Mouse (Mus musculus) embryonic facial prominence, embryonic 15.5 days (tissue): Measurements from ENCODE around the gene Prl2a1. TPM values are rescaled to one million over a fixed set of nuclear protein-coding genes. Genes with fewer than 3 reads are reported as not detected.
"Not testable (repeated sequence)": the region's sequence is repeated elsewhere in the genome, so short reads cannot be mapped to it uniquely, and the experiment has no call there.

Experiments used
- ATAC-seq: fragments of 200-750 bp; cut with Nextera tagmentation; 2 replicates; pipeline ENCODE4 v1.8.0; 2017; ENCODE audit warnings: low read depth, moderate TSS enrichment; ENCODE audit not compliant: insufficient number of reproducible peaks, low FRiP score, low TSS enrichment
- H3K27ac ChIP-seq: fragments of 300-500 bp; sonication (generic); replicated peaks from 2 replicates; pipeline ENCODE4 v1.5.1; 2015; ENCODE audit warnings: mild to moderate bottlenecking, inconsistent platforms
- H3K27me3 ChIP-seq: fragments of 300-500 bp; sonication (generic); 2 replicates; pipeline ENCODE4 v1.6.1; 2015; ENCODE audit warnings: inconsistent platforms
- H3K36me3 ChIP-seq: fragments of 300-500 bp; sonication (generic); 2 replicates; pipeline ENCODE4 v1.6.1; 2015; ENCODE audit warnings: mild to moderate bottlenecking, inconsistent platforms
- H3K4me1 ChIP-seq: fragments of 300-500 bp; sonication (generic); 2 replicates; pipeline ENCODE4 v1.6.1; 2015; ENCODE audit warnings: inconsistent platforms
- H3K4me2 ChIP-seq: fragments of 300-500 bp; sonication (generic); replicated peaks from 2 replicates; pipeline ENCODE4 v1.6.1; 2015; ENCODE audit warnings: mild to moderate bottlenecking, inconsistent platforms
- H3K4me3 ChIP-seq: fragments of 300-500 bp; sonication (generic); replicated peaks from 2 replicates; pipeline ENCODE4 v1.5.1; 2015; ENCODE audit warnings: mild to moderate bottlenecking, inconsistent platforms
- H3K9ac ChIP-seq: fragments of 300-500 bp; sonication (generic); 2 replicates; pipeline ENCODE4 v1.6.1; 2015; ENCODE audit warnings: inconsistent platforms
- H3K9me3 ChIP-seq: fragments of 300-500 bp; sonication (generic); replicated peaks from 2 replicates; pipeline ENCODE4 v1.6.1; 2016; ENCODE audit warnings: inconsistent platforms
- WGBS: fragments of 180-500 bp; shearing (Covaris S2); methylation state at CpG from one replicate; pipeline ENCODE4 v1.1.7; 2015; 5-methylcytosine and 5-hydroxymethylcytosine counted together
- polyA plus RNA-seq: library from polyadenylated mRNA; unstranded; fragments of >200 nt; fragmentation: Nextera tagmentation; extraction: Ambion mirVana; gene quantifications from 2 replicates; pipeline ENCODE4 v1.2.1, GENCODE M21; 2015

The Prl2a1 gene
- polyA plus RNA-seq = not detected in 2 replicates

GRCm38 (mm10) chr13:27801354-27801753 is at the start of gene Prl2a1:
Prl2a1 (plus strand) TSS chr13:27801654.
- WGBS = 61% methylated on average over 1 of the region's 1 CpGs
- Histone ChIP-seq H3K9me3 (no peaks in the 10 kb centered on the region), H3K9ac (no peak within 1 kb of the TSS), H3K4me2 (no peak within 1 kb of the TSS), H3K27ac (no peak within 1 kb of the TSS), H3K27me3 (no peaks in the 10 kb centered on the region), H3K4me3 (no peak within 1 kb of the TSS), H3K36me3 (no peaks in the 10 kb centered on the region), H3K4me1 (no peaks in the 10 kb centered on the region)
- ATAC-seq = no peak

- not testable (repeated sequence) for H3K27ac ChIP-seq, H3K36me3 ChIP-seq, H3K4me1 ChIP-seq, H3K9me3 ChIP-seq, H3K4me2 ChIP-seq, H3K4me3 ChIP-seq, H3K27me3 ChIP-seq, ATAC-seq, H3K9ac ChIP-seq
- WGBS = 89% methylated on average over 3 of the region's 3 CpGs
Measured at GRCm38 (mm10) chr13:27780704-27781103, 20.8 kb upstream of the Prl2a1 start, which contains the start of gene Prl7c1. Prl7c1 (minus strand) TSS chr13:27780804.

DNA sequence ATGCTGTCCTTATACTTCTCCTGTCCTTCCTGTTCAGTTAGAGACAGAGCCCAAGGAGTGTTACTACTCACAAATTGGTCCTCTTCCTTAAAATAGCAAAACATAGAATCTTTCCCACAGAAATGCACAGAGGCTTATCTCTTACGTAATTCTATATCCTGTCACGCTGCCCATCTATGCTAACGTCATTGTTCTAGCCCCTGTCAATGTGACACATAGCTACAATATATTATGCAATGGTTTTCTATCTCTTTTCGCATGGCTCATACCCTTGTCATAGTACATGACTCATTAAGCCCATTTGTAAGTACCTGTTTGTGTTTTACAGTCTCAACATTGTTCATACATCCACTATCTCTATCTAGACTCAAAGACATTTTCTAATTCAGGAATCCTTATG is 2.2 kb upstream of the Prl2a1 start:
- Histone ChIP-seq H3K36me3 (no peaks in the 10 kb centered on the region), H3K9me3 (no peaks in the 10 kb centered on the region), H3K9ac (no peak overlapping the region), H3K27me3 (no peaks in the 10 kb centered on the region), H3K4me2 (no peak overlapping the region), H3K4me1 (no peaks in the 10 kb centered on the region), H3K27ac (no peak overlapping the region), H3K4me3 (no peak overlapping the region)
- no peak for ATAC-seq
- WGBS = 86% methylated on average over 4 of the region's 4 CpGs

GRCm38 (mm10) chr13:27802765-27803164 is 1.3 kb downstream of the Prl2a1 start:
- H3K4me3 ChIP-seq = no peak overlapping the region
- no peak for ATAC-seq
- no peak overlapping the region for H3K4me2 ChIP-seq
- H3K9me3 ChIP-seq = no peaks in the 10 kb centered on the region
- H3K27ac ChIP-seq = no peak overlapping the region
- WGBS = 69% methylated on average over 1 of the region's 1 CpGs
- H3K9ac ChIP-seq = no peak overlapping the region
- H3K36me3 ChIP-seq = no peaks in the 10 kb centered on the region
- H3K27me3 ChIP-seq = no peaks in the 10 kb centered on the region
- H3K4me1 ChIP-seq = no peaks in the 10 kb centered on the region

DNA sequence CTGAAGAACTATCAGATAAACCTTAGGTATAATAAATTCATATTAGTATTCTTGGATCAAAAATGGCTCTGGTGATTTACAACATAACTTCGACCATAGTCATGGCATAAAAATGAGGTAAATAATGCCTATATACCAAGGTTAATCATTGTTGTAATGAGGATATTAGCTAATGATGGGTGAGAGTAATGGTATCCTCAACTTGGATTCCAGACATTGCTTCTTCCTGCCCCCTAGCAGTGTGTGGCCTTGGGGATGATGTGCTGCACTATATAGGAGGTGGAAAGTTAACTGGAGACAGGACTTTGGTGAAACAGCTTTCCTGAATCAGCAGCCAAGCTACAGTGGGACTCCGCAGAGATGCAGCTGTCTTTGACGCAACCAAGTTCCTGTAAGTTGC is 47.6 kb downstream of the Prl2a1 start, which contains the start of gene Prl2c1:
TSS of gene Prl2c1 (plus strand) at position 301 of the 400 bp plus-strand sequence.
- no peaks in the 10 kb centered on the region for H3K4me1 ChIP-seq
- no peaks in the 10 kb centered on the region for H3K9me3 ChIP-seq
- ATAC-seq = no peak
- 92% methylated on average over 3 of the region's 3 CpGs for WGBS
- H3K9ac ChIP-seq = no peak within 1 kb of the TSS
- H3K27ac ChIP-seq = no peak within 1 kb of the TSS
- no peak within 1 kb of the TSS for H3K4me2 ChIP-seq
- no peak within 1 kb of the TSS for H3K4me3 ChIP-seq
- H3K27me3 ChIP-seq = no peaks in the 10 kb centered on the region
- H3K36me3 ChIP-seq = no peaks in the 10 kb centered on the region

Other genes with a start within 250 kb of the Prl2a1 start
- not detected in 2 replicates for gene Prl8a9, start 237.0 kb upstream of the Prl2a1 start, polyA plus RNA-seq
- not detected in 2 replicates for gene Prl8a1, start 219.5 kb upstream of the Prl2a1 start, polyA plus RNA-seq
- gene Prl7b1, start 191.1 kb upstream of the Prl2a1 start, polyA plus RNA-seq = not detected in 2 replicates
- gene Prl7a1, start 159.2 kb upstream of the Prl2a1 start, polyA plus RNA-seq = not detected in 2 replicates
- not detected in 2 replicates for gene Prl7a2, start 133.6 kb upstream of the Prl2a1 start, polyA plus RNA-seq
- gene Prl7d1, start 84.9 kb upstream of the Prl2a1 start, polyA plus RNA-seq = not detected in 2 replicates
- not detected in 2 replicates for gene Prl7c1, start 20.9 kb upstream of the Prl2a1 start, polyA plus RNA-seq
- not detected in 2 replicates for gene Prl2c1, start 47.7 kb downstream of the Prl2a1 start, polyA plus RNA-seq
- gene Prl4a1, start 214.6 kb downstream of the Prl2a1 start, polyA plus RNA-seq = not detected in 2 replicates